Mouse (Mus musculus) intestine, embryonic 14.5 days (tissue): ENCODE results near the gene Ankdd1b. TPM values are rescaled to one million over a fixed set of nuclear protein-coding genes. Genes with fewer than 3 reads are reported as not detected.

Experiments
- ATAC-seq: fragments of 200-750 bp; cut with Nextera tagmentation; replicated peaks from 2 replicates; pipeline ENCODE4 v1.8.0; 2017; ENCODE audit warnings: low read depth, moderate number of reproducible peaks, moderate TSS enrichment, moderate library complexity; ENCODE audit not compliant: low FRiP score, low TSS enrichment
- DNase-seq: peaks from one replicate; pipeline ENCODE4 v3.0.0-alpha.2; 2018; ENCODE audit warnings: low spot score
- H3K27ac ChIP-seq: fragments of 300-500 bp; sonication (generic); 2 replicates; pipeline ENCODE4 v1.5.1; 2014; ENCODE audit warnings: low read depth, mild to moderate bottlenecking, control low read depth
- H3K27me3 ChIP-seq: fragments of 300-500 bp; sonication (generic); replicated peaks from 2 replicates; pipeline ENCODE4 v1.6.1; 2014; ENCODE audit warnings: low read length, control low read depth; ENCODE audit not compliant: control insufficient read depth, insufficient read depth
- H3K36me3 ChIP-seq: fragments of 300-500 bp; sonication (generic); 2 replicates; pipeline ENCODE4 v1.6.1; 2014; ENCODE audit warnings: low read length, control low read depth; ENCODE audit not compliant: control insufficient read depth, insufficient read depth
- H3K4me1 ChIP-seq: fragments of 300-500 bp; sonication (generic); replicated peaks from 2 replicates; pipeline ENCODE4 v1.6.1; 2014; ENCODE audit warnings: low read length, control low read depth, mixed read lengths; ENCODE audit not compliant: control insufficient read depth, insufficient read depth
- H3K4me2 ChIP-seq: fragments of 300-500 bp; sonication (generic); 2 replicates; pipeline ENCODE4 v1.6.1; 2014; ENCODE audit warnings: low read length
- H3K4me3 ChIP-seq: fragments of 300-500 bp; sonication (generic); 2 replicates; pipeline ENCODE4 v1.5.1; 2014; ENCODE audit warnings: low read depth, low read length, control low read depth, mixed read lengths
- H3K9ac ChIP-seq: fragments of 300-500 bp; sonication (generic); 2 replicates; pipeline ENCODE4 v1.6.1; 2014; ENCODE audit warnings: mild to moderate bottlenecking, low read length
- H3K9me3 ChIP-seq: fragments of 300-500 bp; sonication (generic); 2 replicates; pipeline ENCODE4 v1.6.1; 2016; ENCODE audit warnings: low read length, control low read depth; ENCODE audit not compliant: control insufficient read depth
- WGBS: fragments of 180-500 bp; shearing (Covaris S2); extraction: QIAGEN DNeasy Blood & Tissue Kit; methylation state at CpG from one replicate; pipeline ENCODE4 v1.1.7; 2014; 5-methylcytosine and 5-hydroxymethylcytosine counted together
- polyA plus RNA-seq: library from polyadenylated mRNA; unstranded; fragments of >200 nt; fragmentation: Nextera tagmentation; extraction: Ambion mirVana; gene quantifications from 2 replicates; pipeline ENCODE4 v1.2.1, GENCODE M21; 2014

The Ankdd1b gene
- polyA plus RNA-seq = 0.16 and 0.23 TPM in 2 replicates

- WGBS = 84% methylated on average over 14 of the region's 14 CpGs
- DNase-seq (no peak), ATAC-seq (0 out of 2 replicates have a peak, but pooled peaks have one; percentile 36)
- Histone ChIP-seq H3K27ac (peak within 1 kb of the TSS; percentile 27; the same call in 1 of the 2 replicates), H3K4me3 (no peak within 1 kb of the TSS), H3K27me3 (no peaks in the 10 kb centered on the region), H3K9ac (no peak within 1 kb of the TSS), H3K4me1 (0 out of 2 replicates have a peak, but pooled peaks cover 5% of the 10 kb centered on the region), H3K4me2 (no peak within 1 kb of the TSS), H3K9me3 (no peaks in the 10 kb centered on the region), H3K36me3 (no peaks in the 10 kb centered on the region)
Measured at GRCm38 (mm10) chr13:96470957-96471356, at the start of gene Ankdd1b. Gene Ankdd1b (minus strand): TSS chr13:96471198.

GRCm38 (mm10) chr13:96517335-96517734 is 46.3 kb upstream of the Ankdd1b start:
- H3K4me3 ChIP-seq = no peak overlapping the region
- WGBS = 70% methylated on average over 2 of the region's 2 CpGs

GRCm38 (mm10) chr13:96516249-96516648 is 45.3 kb upstream of the Ankdd1b start:
- peaks cover 14% of the 10 kb centered on the region for H3K4me1 ChIP-seq
- H3K4me2 ChIP-seq = no peak overlapping the region
- no peaks in the 10 kb centered on the region for H3K36me3 ChIP-seq
- H3K27me3 ChIP-seq = no peaks in the 10 kb centered on the region
- H3K27ac ChIP-seq = no peak overlapping the region
- no peak overlapping the region for H3K4me3 ChIP-seq
- ATAC-seq (no peak), DNase-seq (no peak)
- H3K9ac ChIP-seq = no peak overlapping the region
- no peaks in the 10 kb centered on the region for H3K9me3 ChIP-seq
- WGBS = 94% methylated on average over 9 of the region's 9 CpGs

More at GRCm38 (mm10) chr13:96517335-96517734, 46.3 kb upstream of the Ankdd1b start:
- Histone ChIP-seq H3K9me3 (no peaks in the 10 kb centered on the region), H3K4me1 (peaks cover 8% of the 10 kb centered on the region), H3K27ac (no peak overlapping the region), H3K36me3 (no peaks in the 10 kb centered on the region), H3K4me2 (no peak overlapping the region), H3K9ac (no peak overlapping the region), H3K27me3 (no peaks in the 10 kb centered on the region)
- ATAC-seq = no peak
- DNase-seq = no peak

GRCm38 (mm10) chr13:96514154-96514942 is 43.4 kb upstream of the Ankdd1b start:
- ATAC-seq = no peak
- no peak overlapping the region for H3K4me3 ChIP-seq
- no peaks in the 10 kb centered on the region for H3K36me3 ChIP-seq
- H3K4me1 ChIP-seq = peaks cover 14% of the 10 kb centered on the region
- WGBS = 67% methylated on average over 5 of the region's 5 CpGs
- no peaks in the 10 kb centered on the region for H3K27me3 ChIP-seq
- no peak overlapping the region for H3K9ac ChIP-seq
- peak overlapping the region; percentile 47 for H3K27ac ChIP-seq
- DNase-seq = no peak
- H3K4me2 ChIP-seq = no peak overlapping the region
- no peaks in the 10 kb centered on the region for H3K9me3 ChIP-seq

- H3K9ac ChIP-seq = no peak overlapping the region
- H3K27me3 ChIP-seq = no peaks in the 10 kb centered on the region
- H3K36me3 ChIP-seq = no peaks in the 10 kb centered on the region
- H3K4me2 ChIP-seq = no peak overlapping the region
- 39% methylated on average over 5 of the region's 5 CpGs for WGBS
- H3K4me3 ChIP-seq = no peak overlapping the region
- H3K4me1 ChIP-seq = peaks cover 14% of the 10 kb centered on the region
- H3K9me3 ChIP-seq = no peaks in the 10 kb centered on the region
- ATAC-seq = no peak
- H3K27ac ChIP-seq = 0 out of 2 replicates have a peak overlapping the region, but pooled peaks have one; percentile 25
- no peak for DNase-seq
Measured at GRCm38 (mm10) chr13:96511893-96512292, 40.9 kb upstream of the Ankdd1b start.

GRCm38 (mm10) chr13:96511262-96511661 is 40.3 kb upstream of the Ankdd1b start:
- peaks cover 14% of the 10 kb centered on the region for H3K4me1 ChIP-seq
- DNase-seq (no peak), ATAC-seq (no peak)
- no peaks in the 10 kb centered on the region for H3K36me3 ChIP-seq
- H3K9me3 ChIP-seq = no peaks in the 10 kb centered on the region
- 78% methylated on average over 1 of the region's 1 CpGs for WGBS
- H3K4me3 ChIP-seq = no peak overlapping the region
- H3K27ac ChIP-seq = 0 out of 2 replicates have a peak overlapping the region, but pooled peaks have one; percentile 25
- no peaks in the 10 kb centered on the region for H3K27me3 ChIP-seq
- no peak overlapping the region for H3K9ac ChIP-seq
- H3K4me2 ChIP-seq = no peak overlapping the region

GRCm38 (mm10) chr13:96510635-96511034 is 39.6 kb upstream of the Ankdd1b start:
- H3K27ac ChIP-seq = no peak overlapping the region
- ATAC-seq (no peak), DNase-seq (no peak)
- 72% methylated on average over 13 of the region's 13 CpGs for WGBS
- no peak overlapping the region for H3K4me2 ChIP-seq
- no peak overlapping the region for H3K4me3 ChIP-seq
- H3K36me3 ChIP-seq = no peaks in the 10 kb centered on the region
- peaks cover 14% of the 10 kb centered on the region for H3K4me1 ChIP-seq
- no peaks in the 10 kb centered on the region for H3K27me3 ChIP-seq
- no peaks in the 10 kb centered on the region for H3K9me3 ChIP-seq
- no peak overlapping the region for H3K9ac ChIP-seq

- H3K4me1 ChIP-seq = peaks cover 6% of the 10 kb centered on the region; the same call in 1 of the 2 replicates
- no peak for ATAC-seq
- H3K9me3 ChIP-seq = no peaks in the 10 kb centered on the region
- H3K36me3 ChIP-seq = 0 out of 2 replicates have a peak, but pooled peaks cover 3% of the 10 kb centered on the region
- no peaks in the 10 kb centered on the region for H3K27me3 ChIP-seq
- H3K4me3 ChIP-seq = no peak overlapping the region
- H3K9ac ChIP-seq = no peak overlapping the region
- no peak overlapping the region for H3K27ac ChIP-seq
- DNase-seq = no peak
- H3K4me2 ChIP-seq = no peak overlapping the region
- 85% methylated on average over 4 of the region's 4 CpGs for WGBS
Measured at GRCm38 (mm10) chr13:96507541-96507940, 36.5 kb upstream of the Ankdd1b start.
